Mouse (Mus musculus) lung, embryonic 16.5 days (tissue): ENCODE measurements at regions not wholly inside any gene's neighbourhood (a gene's known extent, or its start where the extent isn't known, plus 50 kb on each side); places are given as distances from the start of the nearest gene placed in this dataset.
A peak's percentile ranks its signal among the peaks of the same experiment; 100 is the strongest.

Source experiments
- ATAC-seq: fragments of 200-750 bp; cut with Nextera tagmentation; 2 replicates; pipeline ENCODE4 v1.8.0; 2017; ENCODE audit warnings: low read depth, mild to moderate bottlenecking, moderate library complexity
- H3K27ac ChIP-seq: fragments of 300-500 bp; sonication (generic); 2 replicates; pipeline ENCODE4 v1.5.1; 2014; ENCODE audit warnings: mild to moderate bottlenecking, control low read depth, low read length
- H3K27me3 ChIP-seq: fragments of 300-500 bp; sonication (generic); 2 replicates; pipeline ENCODE4 v1.6.1; 2014; ENCODE audit warnings: low read depth, low read length, mixed read lengths; ENCODE audit not compliant: control insufficient read depth, insufficient read depth
- H3K36me3 ChIP-seq: fragments of 300-500 bp; sonication (generic); 2 replicates; pipeline ENCODE4 v1.6.1; 2014; ENCODE audit warnings: low read length; ENCODE audit not compliant: control insufficient read depth, insufficient read depth
- H3K4me1 ChIP-seq: fragments of 300-500 bp; sonication (generic); replicated peaks from 2 replicates; pipeline ENCODE4 v1.6.1; 2014; ENCODE audit warnings: low read length, mixed read lengths; ENCODE audit not compliant: control insufficient read depth, insufficient read depth
- H3K4me2 ChIP-seq: fragments of 300-500 bp; sonication (generic); 2 replicates; pipeline ENCODE4 v1.6.1; 2014; ENCODE audit warnings: low read depth, low read length, control low read depth
- H3K4me3 ChIP-seq: fragments of 300-500 bp; sonication (generic); 2 replicates; pipeline ENCODE4 v1.5.1; 2014; ENCODE audit warnings: mild to moderate bottlenecking, low read length, control low read depth
- H3K9ac ChIP-seq: fragments of 300-500 bp; sonication (generic); 2 replicates; pipeline ENCODE4 v1.6.1; 2014; ENCODE audit warnings: low read length, control low read depth
- H3K9me3 ChIP-seq: fragments of 300-500 bp; sonication (generic); 2 replicates; pipeline ENCODE4 v1.6.1; 2016; ENCODE audit warnings: low read length; ENCODE audit not compliant: control insufficient read depth
- WGBS: fragments of 180-500 bp; shearing (Covaris S2); extraction: QIAGEN DNeasy Blood & Tissue Kit; methylation state at CpG from one replicate; pipeline ENCODE4 v1.1.7; 2014; 5-methylcytosine and 5-hydroxymethylcytosine counted together

GRCm38 (mm10) chr13:43995623-43996022, 211.0 kb downstream of the Cd83 start:
- no peak overlapping the region for H3K4me3 ChIP-seq
- ATAC-seq = peak; percentile 34; the same call in 1 of the 2 replicates

GRCm38 (mm10) chr13:44001861-44002545, 217.4 kb downstream of the Cd83 start:
- Histone ChIP-seq H3K9me3 (no peaks in the 10 kb centered on the region), H3K36me3 (no peaks in the 10 kb centered on the region), H3K27ac (no peak overlapping the region), H3K27me3 (no peaks in the 10 kb centered on the region), H3K4me1 (no peaks in the 10 kb centered on the region), H3K4me2 (no peak overlapping the region), H3K4me3 (no peak overlapping the region), H3K9ac (no peak overlapping the region)
- ATAC-seq = no peak
- WGBS = 83% methylated on average over 12 of the region's 12 CpGs

More at GRCm38 (mm10) chr13:43995623-43996022, 211.0 kb downstream of the Cd83 start:
- Histone ChIP-seq H3K27ac (no peak overlapping the region), H3K4me2 (no peak overlapping the region), H3K36me3 (no peaks in the 10 kb centered on the region), H3K9ac (no peak overlapping the region), H3K27me3 (no peaks in the 10 kb centered on the region), H3K4me1 (peaks cover 18% of the 10 kb centered on the region), H3K9me3 (no peaks in the 10 kb centered on the region)
- 26% methylated on average over 3 of the region's 3 CpGs for WGBS

- ATAC-seq = peak; percentile 28; the same call in 1 of the 2 replicates
- H3K27me3 ChIP-seq = no peaks in the 10 kb centered on the region
- H3K36me3 ChIP-seq = no peaks in the 10 kb centered on the region
- H3K27ac ChIP-seq = no peak overlapping the region
- no peak overlapping the region for H3K9ac ChIP-seq
- H3K4me3 ChIP-seq = no peak overlapping the region
- no peaks in the 10 kb centered on the region for H3K9me3 ChIP-seq
- no peaks in the 10 kb centered on the region for H3K4me1 ChIP-seq
- WGBS = 51% methylated on average over 2 of the region's 2 CpGs
- no peak overlapping the region for H3K4me2 ChIP-seq
These were observed 228.3 kb downstream of the Cd83 start for GRCm38 (mm10) chr13:44012868-44013267.

GRCm38 (mm10) chr13:44018489-44019303, 234.1 kb downstream of the Cd83 start:
- peak overlapping the region; percentile 63 for H3K27ac ChIP-seq
- ATAC-seq = peak; percentile 85
- H3K27me3 ChIP-seq = no peaks in the 10 kb centered on the region
- no peak overlapping the region for H3K4me3 ChIP-seq
- 20% methylated on average over 8 of the region's 8 CpGs for WGBS
- H3K9ac ChIP-seq = no peak overlapping the region
- H3K4me1 ChIP-seq = peaks cover 21% of the 10 kb centered on the region
- no peaks in the 10 kb centered on the region for H3K9me3 ChIP-seq
- peak overlapping the region; percentile 21 for H3K4me2 ChIP-seq
- H3K36me3 ChIP-seq = no peaks in the 10 kb centered on the region

GRCm38 (mm10) chr13:44019304-44019583, 234.7 kb downstream of the Cd83 start:
- Histone ChIP-seq H3K36me3 (no peaks in the 10 kb centered on the region), H3K4me3 (no peak overlapping the region), H3K27me3 (no peaks in the 10 kb centered on the region), H3K4me2 (no peak overlapping the region), H3K27ac (peak overlapping the region; percentile 61), H3K9ac (no peak overlapping the region), H3K4me1 (peaks cover 21% of the 10 kb centered on the region), H3K9me3 (no peaks in the 10 kb centered on the region)
- ATAC-seq = no peak

GRCm38 (mm10) chr13:44020851-44021250, 236.3 kb downstream of the Cd83 start:
- 55% methylated on average over 7 of the region's 7 CpGs for WGBS
- Histone ChIP-seq H3K27ac (no peak overlapping the region), H3K9ac (no peak overlapping the region), H3K4me1 (peaks cover 25% of the 10 kb centered on the region), H3K27me3 (no peaks in the 10 kb centered on the region), H3K36me3 (no peaks in the 10 kb centered on the region), H3K9me3 (no peaks in the 10 kb centered on the region), H3K4me2 (no peak overlapping the region), H3K4me3 (no peak overlapping the region)
- ATAC-seq = no peak

GRCm38 (mm10) chr13:44022106-44022505, 237.5 kb downstream of the Cd83 start:
- no peak overlapping the region for H3K4me2 ChIP-seq
- ATAC-seq = no peak
- 80% methylated on average over 10 of the region's 10 CpGs for WGBS

GRCm38 (mm10) chr13:44024612-44025011, 240.0 kb downstream of the Cd83 start:
- Histone ChIP-seq H3K4me1 (peaks cover 12% of the 10 kb centered on the region), H3K4me2 (no peak overlapping the region), H3K9ac (no peak overlapping the region), H3K27me3 (no peaks in the 10 kb centered on the region), H3K27ac (no peak overlapping the region), H3K36me3 (no peaks in the 10 kb centered on the region), H3K9me3 (no peaks in the 10 kb centered on the region), H3K4me3 (no peak overlapping the region)
- peak; percentile 37; the same call in 1 of the 2 replicates for ATAC-seq
- WGBS = 39% methylated on average over 3 of the region's 3 CpGs

More at GRCm38 (mm10) chr13:44022106-44022505, 237.5 kb downstream of the Cd83 start:
- H3K27me3 ChIP-seq = no peaks in the 10 kb centered on the region
- peaks cover 29% of the 10 kb centered on the region for H3K4me1 ChIP-seq
- no peak overlapping the region for H3K27ac ChIP-seq
- no peak overlapping the region for H3K4me3 ChIP-seq
- H3K9me3 ChIP-seq = no peaks in the 10 kb centered on the region
- H3K9ac ChIP-seq = no peak overlapping the region
- no peaks in the 10 kb centered on the region for H3K36me3 ChIP-seq

GRCm38 (mm10) chr13:44026321-44027255, 242.0 kb downstream of the Cd83 start:
- Histone ChIP-seq H3K4me1 (peaks cover 10% of the 10 kb centered on the region), H3K4me2 (peak overlapping the region; percentile 41)

More at GRCm38 (mm10) chr13:44026321-44027255, 242.0 kb downstream of the Cd83 start:
- Histone ChIP-seq H3K27me3 (no peaks in the 10 kb centered on the region), H3K9me3 (no peaks in the 10 kb centered on the region), H3K9ac (no peak overlapping the region), H3K27ac (peak overlapping the region; percentile 36; the same call in 1 of the 2 replicates), H3K36me3 (no peaks in the 10 kb centered on the region), H3K4me3 (peak overlapping the region; percentile 14; the same call in 1 of the 2 replicates)
- 37% methylated on average over 26 of the region's 26 CpGs for WGBS
- ATAC-seq = peak; percentile 64
